Mouse (Mus musculus) stomach, embryonic 16.5 days (tissue): ENCODE results near the gene Zfyve16. TPM values are rescaled to one million over a fixed set of nuclear protein-coding genes. Genes with fewer than 3 reads are reported as not detected.
A peak's percentile ranks its signal among the peaks of the same experiment; 100 is the strongest.

Source experiments
- ATAC-seq: fragments of 200-750 bp; cut with Nextera tagmentation; 2 replicates; pipeline ENCODE4 v1.8.0; 2017; ENCODE audit warnings: moderate number of reproducible peaks, moderate TSS enrichment; ENCODE audit not compliant: insufficient read depth, low FRiP score
- H3K27ac ChIP-seq: fragments of 300-500 bp; sonication (generic); 2 replicates; pipeline ENCODE4 v1.5.1; 2014; ENCODE audit warnings: low read length
- H3K27me3 ChIP-seq: fragments of 300-500 bp; sonication (generic); 2 replicates; pipeline ENCODE4 v1.6.1; 2014; ENCODE audit warnings: low read length, control low read depth, mixed read lengths; ENCODE audit not compliant: control insufficient read depth, insufficient read depth
- H3K36me3 ChIP-seq: fragments of 300-500 bp; sonication (generic); 2 replicates; pipeline ENCODE4 v1.6.1; 2014; ENCODE audit warnings: low read length; ENCODE audit not compliant: control insufficient read depth, insufficient read depth
- H3K4me1 ChIP-seq: fragments of 300-500 bp; sonication (generic); 2 replicates; pipeline ENCODE4 v1.6.1; 2014; ENCODE audit warnings: low read length, control low read depth, mixed read lengths; ENCODE audit not compliant: control insufficient read depth, insufficient read depth
- H3K4me2 ChIP-seq: fragments of 300-500 bp; sonication (generic); 2 replicates; pipeline ENCODE4 v1.6.1; 2014; ENCODE audit warnings: low read depth, low read length, mixed read lengths
- H3K4me3 ChIP-seq: fragments of 300-500 bp; sonication (generic); replicated peaks from 2 replicates; pipeline ENCODE4 v1.5.1; 2014; ENCODE audit warnings: mild to moderate bottlenecking, low read length
- H3K9ac ChIP-seq: fragments of 300-500 bp; sonication (generic); 2 replicates; pipeline ENCODE4 v1.6.1; 2014; ENCODE audit warnings: low read length
- H3K9me3 ChIP-seq: fragments of 300-500 bp; sonication (generic); replicated peaks from 2 replicates; pipeline ENCODE4 v1.6.1; 2016; ENCODE audit warnings: low read length, control low read depth; ENCODE audit not compliant: control insufficient read depth
- WGBS: fragments of 180-500 bp; shearing (Covaris S2); extraction: QIAGEN DNeasy Blood & Tissue Kit; methylation state at CpG from one replicate; pipeline ENCODE4 v1.1.7; 2014; 5-methylcytosine and 5-hydroxymethylcytosine counted together
- polyA plus RNA-seq: library from polyadenylated mRNA; unstranded; fragments of >200 nt; fragmentation: Nextera tagmentation; extraction: Ambion mirVana; gene quantifications from 2 replicates; pipeline ENCODE4 v1.2.1, GENCODE M21; 2015

Zfyve16 gene
- polyA plus RNA-seq = 10.0 and 10.2 TPM in 2 replicates

GRCm38 (mm10) chr13:92530721-92531211 lies at the start of gene Zfyve16:
Gene Zfyve16 (minus strand): TSS chr13:92530868.
- no peaks in the 10 kb centered on the region for H3K9me3 ChIP-seq
- peak within 1 kb of the TSS; percentile 95 for H3K27ac ChIP-seq
- H3K4me2 ChIP-seq = peak within 1 kb of the TSS; percentile 67
- under 1% methylated on average over 46 of the region's 46 CpGs for WGBS
- no peaks in the 10 kb centered on the region for H3K36me3 ChIP-seq
- H3K9ac ChIP-seq = peak within 1 kb of the TSS; percentile 88
- peak within 1 kb of the TSS; percentile 87 for H3K4me3 ChIP-seq
- H3K4me1 ChIP-seq = 0 out of 2 replicates have a peak, but pooled peaks cover 6% of the 10 kb centered on the region
- ATAC-seq = peak; percentile 97
- H3K27me3 ChIP-seq = no peaks in the 10 kb centered on the region

- Histone ChIP-seq H3K4me2 (no peak overlapping the region), H3K9me3 (no peaks in the 10 kb centered on the region), H3K27ac (no peak overlapping the region), H3K27me3 (no peaks in the 10 kb centered on the region), H3K9ac (no peak overlapping the region), H3K4me1 (peaks cover 6% of the 10 kb centered on the region), H3K4me3 (no peak overlapping the region), H3K36me3 (no peaks in the 10 kb centered on the region)
- WGBS = 80% methylated on average over 4 of the region's 4 CpGs
- ATAC-seq = no peak
Observed at GRCm38 (mm10) chr13:92578210-92578609, 47.5 kb upstream of the Zfyve16 start.

GRCm38 (mm10) chr13:92576688-92577087 lies 46.0 kb upstream of the Zfyve16 start:
- Histone ChIP-seq H3K27me3 (no peaks in the 10 kb centered on the region), H3K4me2 (no peak overlapping the region), H3K4me1 (peaks cover 6% of the 10 kb centered on the region), H3K36me3 (no peaks in the 10 kb centered on the region), H3K9me3 (no peaks in the 10 kb centered on the region), H3K9ac (no peak overlapping the region), H3K27ac (no peak overlapping the region), H3K4me3 (no peak overlapping the region)
- no peak for ATAC-seq
- WGBS = 59% methylated on average over 6 of the region's 6 CpGs

GRCm38 (mm10) chr13:92576072-92576471 lies 45.4 kb upstream of the Zfyve16 start, which contains the start of gene Spz1:
Gene Spz1 (minus strand): TSS chr13:92576172.
- no peak within 1 kb of the TSS for H3K27ac ChIP-seq
- peaks cover 6% of the 10 kb centered on the region for H3K4me1 ChIP-seq
- no peaks in the 10 kb centered on the region for H3K9me3 ChIP-seq
- no peak within 1 kb of the TSS for H3K4me3 ChIP-seq
- H3K4me2 ChIP-seq = no peak within 1 kb of the TSS
- no peaks in the 10 kb centered on the region for H3K27me3 ChIP-seq
- ATAC-seq = no peak
- no peaks in the 10 kb centered on the region for H3K36me3 ChIP-seq
- no peak within 1 kb of the TSS for H3K9ac ChIP-seq

GRCm38 (mm10) chr13:92559429-92559828 lies 28.8 kb upstream of the Zfyve16 start:
- Histone ChIP-seq H3K9ac (no peak overlapping the region), H3K4me3 (no peak overlapping the region), H3K4me1 (peaks cover 7% of the 10 kb centered on the region), H3K9me3 (no peaks in the 10 kb centered on the region), H3K27ac (no peak overlapping the region), H3K27me3 (no peaks in the 10 kb centered on the region), H3K36me3 (no peaks in the 10 kb centered on the region), H3K4me2 (no peak overlapping the region)
- WGBS = 74% methylated on average over 5 of the region's 5 CpGs
- no peak for ATAC-seq

- H3K27ac ChIP-seq = no peak overlapping the region
- H3K4me2 ChIP-seq = no peak overlapping the region
- no peaks in the 10 kb centered on the region for H3K36me3 ChIP-seq
- ATAC-seq = peak; percentile 44; the same call in 1 of the 2 replicates
- H3K4me1 ChIP-seq = peaks cover 7% of the 10 kb centered on the region
- no peak overlapping the region for H3K9ac ChIP-seq
- no peaks in the 10 kb centered on the region for H3K27me3 ChIP-seq
- 30% methylated on average over 2 of the region's 2 CpGs for WGBS
- H3K9me3 ChIP-seq = no peaks in the 10 kb centered on the region
- no peak overlapping the region for H3K4me3 ChIP-seq
Observed at GRCm38 (mm10) chr13:92557229-92557628, 26.6 kb upstream of the Zfyve16 start.

GRCm38 (mm10) chr13:92556458-92557126 lies 25.9 kb upstream of the Zfyve16 start:
- Histone ChIP-seq H3K4me3 (no peak overlapping the region), H3K9me3 (no peaks in the 10 kb centered on the region), H3K27me3 (no peaks in the 10 kb centered on the region), H3K36me3 (no peaks in the 10 kb centered on the region), H3K9ac (no peak overlapping the region), H3K4me1 (peaks cover 7% of the 10 kb centered on the region), H3K4me2 (no peak overlapping the region), H3K27ac (no peak overlapping the region)
- ATAC-seq = no peak; the same call in 1 of the 2 replicates
- WGBS = 12% methylated on average over 8 of the region's 8 CpGs

- Histone ChIP-seq H3K9me3 (peaks cover 17% of the 10 kb centered on the region; the same call in 1 of the 2 replicates), H3K27ac (no peak overlapping the region), H3K4me3 (no peak overlapping the region), H3K9ac (no peak overlapping the region), H3K4me1 (no peaks in the 10 kb centered on the region), H3K36me3 (no peaks in the 10 kb centered on the region), H3K27me3 (no peaks in the 10 kb centered on the region), H3K4me2 (no peak overlapping the region)
- ATAC-seq = no peak
- 73% methylated on average over 4 of the region's 4 CpGs for WGBS
Observed at GRCm38 (mm10) chr13:92547093-92547492, 16.4 kb upstream of the Zfyve16 start.

GRCm38 (mm10) chr13:92540997-92541396 lies 10.3 kb upstream of the Zfyve16 start:
- Histone ChIP-seq H3K9ac (no peak overlapping the region), H3K4me1 (no peaks in the 10 kb centered on the region), H3K4me2 (no peak overlapping the region), H3K27me3 (no peaks in the 10 kb centered on the region), H3K4me3 (no peak overlapping the region), H3K36me3 (no peaks in the 10 kb centered on the region), H3K9me3 (no peaks in the 10 kb centered on the region), H3K27ac (no peak overlapping the region)
- no peak for ATAC-seq
- 77% methylated on average over 6 of the region's 6 CpGs for WGBS
